Mouse (Mus musculus): ENCODE data around the gene Stard3. TPM values are rescaled to one million over a fixed set of nuclear protein-coding genes. Genes with fewer than 3 reads are reported as not detected.
"Not testable (repeated sequence)": the region's sequence is repeated elsewhere in the genome, so short reads cannot be mapped to it uniquely, and the experiment has no call there.

Gene Stard3
- total RNA-seq, 2 experiments from 2014 or later: 31.5 to 34.3 TPM

GRCm38 (mm10) chr11:98370588-98370987, 12.4 kb downstream of the Stard3 start:
- no peak for DNase-seq (ENCODE audit: extremely low spot score in 1 of 2, low spot score in 1 of 2)

GRCm38 (mm10) chr11:98371556-98372240, 13.5 kb downstream of the Stard3 start:
- DNase-seq (ENCODE audit: extremely low spot score in 1 of 2, low spot score in 1 of 2): no peak

- DNase-seq (ENCODE audit: extremely low spot score in 1 of 2, low spot score in 1 of 2): peak in 1 of 2 experiments; percentile 66
Measured at GRCm38 (mm10) chr11:98372406-98372805, 14.2 kb downstream of the Stard3 start.

DNA sequence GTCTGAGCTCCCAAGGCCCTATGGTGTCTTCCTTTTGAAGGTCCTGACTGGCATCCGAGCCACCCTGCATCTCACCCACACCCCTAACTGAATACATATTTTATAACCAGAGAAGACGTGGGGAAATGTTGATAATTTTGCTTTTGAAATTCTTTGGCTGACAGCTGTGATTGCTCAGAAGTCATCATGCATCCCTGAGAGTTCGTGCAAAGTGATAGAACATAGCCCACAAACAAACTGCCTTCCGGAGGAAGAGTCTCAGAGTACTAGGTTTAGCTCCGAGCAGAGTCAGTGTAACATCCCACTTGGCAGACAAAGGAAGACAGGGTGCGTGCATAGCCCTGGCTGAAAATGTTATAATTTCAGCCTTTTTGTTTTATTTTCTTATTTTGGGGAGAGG, 15.1 kb downstream of the Stard3 start:
- no peak for DNase-seq (ENCODE audit: extremely low spot score in 1 of 2, low spot score in 1 of 2)

DNA sequence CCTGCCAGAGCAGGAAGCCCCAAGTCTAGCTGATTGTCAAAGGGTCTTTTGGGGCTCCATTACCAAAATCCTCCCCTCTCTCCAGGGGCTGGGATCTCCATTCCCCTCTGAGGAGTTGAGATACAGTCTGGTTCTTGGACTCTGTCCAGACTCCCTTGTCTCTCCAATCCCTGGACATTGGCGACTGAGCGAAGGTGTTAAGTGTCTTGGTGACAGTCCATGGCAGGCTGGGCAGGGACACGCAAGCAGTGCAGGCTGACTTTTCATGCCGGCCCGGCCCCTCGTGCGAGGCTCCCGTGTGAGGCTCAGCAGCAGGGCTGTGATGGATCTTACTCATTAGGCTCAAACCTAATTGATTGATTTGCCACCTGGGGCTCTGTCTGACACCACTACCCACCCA, 16.1 kb downstream of the Stard3 start:
- DNase-seq (ENCODE audit: extremely low spot score in 1 of 2, low spot score in 1 of 2): no peak

DNA sequence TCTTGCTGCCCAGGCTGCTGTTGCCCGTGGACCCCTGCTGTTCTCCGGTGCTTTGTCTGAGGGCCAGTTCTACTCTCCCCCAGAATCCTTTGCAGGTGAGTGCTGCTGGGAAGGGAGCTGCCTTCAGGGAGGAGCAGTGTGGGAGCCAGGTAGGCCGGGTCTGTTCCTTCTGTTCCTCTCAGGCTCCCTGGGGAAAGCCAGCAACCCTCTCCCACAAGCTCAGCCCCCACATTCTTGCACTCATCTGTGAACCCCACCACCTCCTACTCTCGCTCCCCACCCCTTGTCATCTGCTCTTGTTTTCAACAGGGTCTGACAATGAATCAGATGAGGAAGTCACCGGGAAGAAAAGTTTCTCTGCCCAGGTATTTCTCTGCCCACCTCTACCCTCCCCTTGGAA, 18.6 kb downstream of the Stard3 start:
- DNase-seq (ENCODE audit: extremely low spot score in 1 of 2, low spot score in 1 of 2): no peak

DNA sequence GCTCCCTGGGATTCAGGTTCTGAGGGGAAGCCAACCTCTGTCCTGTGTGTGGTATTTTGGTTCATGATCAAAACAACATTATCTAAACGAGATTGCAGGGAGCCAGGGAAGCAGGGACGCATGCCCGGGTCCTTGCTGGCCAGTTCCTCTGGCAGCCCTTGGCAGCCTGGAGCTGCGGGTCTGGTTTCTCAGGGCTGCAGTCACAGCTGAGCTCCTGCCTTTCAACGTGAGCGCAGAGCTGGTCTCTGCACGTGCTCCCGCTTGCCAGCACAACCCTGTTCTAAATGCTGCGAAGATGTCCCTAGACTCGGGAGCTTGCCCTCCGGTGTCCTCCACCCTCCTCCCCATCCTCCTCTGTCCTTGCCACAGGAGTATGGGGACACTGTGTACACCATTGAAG, 19.6 kb downstream of the Stard3 start:
- DNase-seq (ENCODE audit: extremely low spot score in 1 of 2, low spot score in 1 of 2): no peak

GRCm38 (mm10) chr11:98379379-98379778, 21.2 kb downstream of the Stard3 start:
- no peak for DNase-seq (ENCODE audit: extremely low spot score in 1 of 2, low spot score in 1 of 2)

- no peak for DNase-seq (ENCODE audit: extremely low spot score in 1 of 2, low spot score in 1 of 2)
Measured at GRCm38 (mm10) chr11:98380106-98380505, 21.9 kb downstream of the Stard3 start.

GRCm38 (mm10) chr11:98381651-98382050, 23.5 kb downstream of the Stard3 start:
- DNase-seq (ENCODE audit: extremely low spot score in 1 of 2, low spot score in 1 of 2): no peak

DNA sequence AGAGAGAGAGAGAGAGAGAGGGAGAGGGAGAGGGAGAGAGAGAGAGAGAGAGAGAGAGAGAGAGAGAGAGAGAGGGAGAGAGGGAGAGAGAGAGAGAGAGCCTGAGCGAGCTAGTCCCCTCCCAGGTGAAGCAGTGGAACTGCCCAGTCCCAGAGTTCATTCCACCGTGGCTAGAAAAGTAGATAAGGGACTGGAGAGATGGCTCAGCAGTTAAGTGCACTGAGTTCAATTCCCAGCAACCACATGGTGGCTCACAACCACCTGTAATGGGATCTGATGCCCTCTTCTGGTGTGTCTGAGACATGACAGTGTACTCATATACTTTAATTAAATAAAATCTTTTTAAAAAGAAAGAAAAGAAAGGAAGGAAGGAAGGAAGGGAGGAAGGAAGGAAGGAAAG, 24.2 kb downstream of the Stard3 start:
- DNase-seq (ENCODE audit: extremely low spot score in 1 of 2, low spot score in 1 of 2): not testable (repeated sequence)

- no peak for DNase-seq (ENCODE audit: extremely low spot score in 1 of 2, low spot score in 1 of 2)
Measured at GRCm38 (mm10) chr11:98383261-98384030, 25.3 kb downstream of the Stard3 start, which contains the start of gene Tcap. Gene Tcap, plus strand, starts transcription at chr11:98383811.

- no peak for DNase-seq (ENCODE audit: extremely low spot score in 1 of 2, low spot score in 1 of 2)
Measured at GRCm38 (mm10) chr11:98384216-98384615, 26.0 kb downstream of the Stard3 start.

GRCm38 (mm10) chr11:98384721-98385637, 26.8 kb downstream of the Stard3 start:
- DNase-seq (ENCODE audit: extremely low spot score in 1 of 2, low spot score in 1 of 2): no peak

DNA sequence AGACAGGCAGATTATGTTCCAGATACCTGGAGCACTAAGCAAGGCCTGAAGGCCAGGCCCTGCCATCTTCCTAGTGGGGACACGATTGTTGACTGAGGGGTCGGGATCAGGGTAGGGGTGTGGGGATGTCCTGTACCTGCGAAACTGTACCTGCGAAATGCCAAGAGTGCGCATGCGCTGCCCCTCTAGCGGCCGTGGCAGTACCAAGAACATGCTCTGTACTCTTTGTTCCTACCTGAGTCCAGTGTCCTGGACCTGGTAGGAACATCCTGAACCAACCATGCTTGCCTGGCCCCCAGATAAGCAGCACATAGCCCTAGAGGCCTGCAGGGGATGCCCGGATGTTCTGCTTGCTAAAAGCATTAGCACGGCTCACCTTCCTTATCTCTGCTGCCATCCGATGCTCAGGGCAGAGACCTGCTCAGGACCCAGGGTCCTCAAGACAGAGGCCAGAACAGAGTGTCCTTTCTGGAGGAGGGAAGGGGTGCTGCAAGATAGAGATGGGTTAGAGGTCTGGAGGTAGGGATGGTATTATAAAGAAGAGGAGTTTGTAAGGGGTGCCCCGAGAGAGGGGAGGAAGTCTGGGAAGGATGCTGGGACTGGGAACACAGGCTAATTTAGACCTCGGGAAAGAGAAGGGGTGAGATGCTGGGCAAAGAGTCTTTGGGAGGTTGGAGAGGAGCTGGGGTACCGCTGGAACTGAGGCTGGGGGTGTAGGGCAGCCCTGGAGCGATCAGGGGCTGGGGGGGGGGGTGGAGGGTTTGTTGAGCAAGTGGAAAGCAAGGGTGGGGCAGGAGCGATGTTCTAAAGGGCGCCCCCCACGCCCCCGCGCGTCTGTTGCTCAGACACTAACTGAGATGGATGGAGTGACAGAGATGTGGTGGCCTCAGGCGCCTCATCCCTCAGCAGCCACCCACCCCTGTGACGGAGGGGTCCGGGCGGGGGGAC, 27.7 kb downstream of the Stard3 start, which contains the start of gene Pnmt:
Pnmt (plus strand) TSS at position 813 of the 948 bp plus-strand sequence.
- DNase-seq (ENCODE audit: extremely low spot score in 1 of 2, low spot score in 1 of 2): no peak

- no peak for DNase-seq (ENCODE audit: extremely low spot score in 1 of 2, low spot score in 1 of 2)
Measured at GRCm38 (mm10) chr11:98386596-98386995, 28.4 kb downstream of the Stard3 start.

DNA sequence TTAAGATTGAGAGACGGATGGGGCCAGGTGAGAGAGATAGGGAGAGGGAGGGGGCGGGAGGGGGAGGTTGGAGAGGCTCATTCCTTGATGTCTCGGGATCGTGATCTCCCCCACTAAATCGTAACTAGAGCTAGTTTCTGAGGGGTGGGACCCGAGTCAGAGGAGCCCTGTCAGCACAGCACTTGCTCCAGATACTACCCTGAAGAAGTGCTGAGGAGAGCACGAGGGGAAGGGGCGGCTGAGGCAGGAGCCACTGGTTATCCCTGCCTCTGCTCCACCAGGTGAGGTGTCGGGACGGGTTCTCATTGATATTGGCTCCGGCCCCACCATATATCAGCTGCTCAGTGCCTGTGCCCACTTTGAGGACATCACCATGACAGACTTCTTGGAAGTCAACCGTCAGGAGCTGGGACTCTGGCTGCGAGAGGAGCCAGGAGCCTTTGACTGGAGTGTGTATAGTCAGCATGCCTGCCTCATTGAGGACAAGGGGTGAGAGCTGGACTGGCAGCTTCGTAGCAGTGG, 28.9 kb downstream of the Stard3 start:
- no peak for DNase-seq (ENCODE audit: extremely low spot score in 1 of 2, low spot score in 1 of 2)

DNA sequence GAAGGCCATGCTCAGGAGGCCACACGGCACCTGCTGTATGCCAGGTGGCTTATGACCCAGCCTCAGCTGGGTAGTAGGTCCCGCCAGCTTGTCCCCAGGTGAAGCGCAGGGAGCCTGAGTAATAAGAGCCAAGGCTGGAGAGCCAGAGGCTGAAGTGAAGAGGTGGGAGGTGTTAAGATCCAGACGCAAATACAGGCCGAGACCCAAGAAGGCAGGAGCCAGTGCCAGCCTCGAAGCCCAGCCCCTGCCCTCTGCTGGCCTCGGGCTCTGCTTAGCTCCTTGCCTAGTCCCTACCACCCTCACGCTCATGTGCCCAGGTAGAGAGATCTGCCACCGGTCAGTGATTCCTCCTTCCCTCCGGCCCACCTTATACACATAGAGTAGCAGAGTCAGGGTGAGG, 30.1 kb downstream of the Stard3 start:
- DNase-seq (ENCODE audit: extremely low spot score in 1 of 2, low spot score in 1 of 2): no peak

DNA sequence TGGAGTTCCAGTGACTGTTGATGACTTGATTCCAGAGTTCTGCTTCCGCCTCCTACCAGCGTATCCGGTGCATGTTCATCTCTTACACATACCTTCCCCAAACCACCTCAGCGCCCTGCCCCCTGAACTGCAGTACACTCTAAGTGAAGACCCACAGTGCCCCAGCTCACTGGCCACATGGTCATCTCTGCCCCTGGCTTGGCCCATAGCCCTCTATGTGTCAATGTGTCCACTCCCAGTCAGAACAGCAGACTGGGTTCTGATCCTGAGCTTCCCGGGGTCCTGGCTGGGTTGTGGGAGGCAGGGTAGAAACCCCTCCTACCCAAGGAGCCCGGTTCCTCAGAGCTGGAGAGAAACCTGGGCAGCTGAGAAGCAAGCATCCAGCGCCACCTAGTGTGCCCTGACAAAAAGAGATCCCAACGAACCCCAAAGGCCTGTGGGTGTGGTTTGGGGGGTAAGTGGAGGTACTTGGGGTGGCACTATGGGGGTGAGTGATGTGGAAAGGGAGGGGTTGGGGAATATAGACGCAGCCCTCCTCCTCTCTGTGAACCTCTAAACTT, 31.1 kb downstream of the Stard3 start:
- DNase-seq (ENCODE audit: extremely low spot score in 1 of 2, low spot score in 1 of 2): peak in 1 of 2 experiments; percentile 67

Data from layer of hippocampus, postnatal 25 days (tissue).